Mouse (Mus musculus): ENCODE results near the gene Ccna2. TPM values are rescaled to one million over a fixed set of nuclear protein-coding genes. Genes with fewer than 3 reads are reported as not detected.

Gene Ccna2
- polyA plus RNA-seq, 1 experiment from 2014 or later = 299 TPM

- Histone ChIP-seq H3K4me1 (replicated peaks; ENCODE audit: control insufficient read depth, insufficient read depth, low read length) (peaks cover 11% of the 10 kb centered on the region; the same call in 1 of the 2 replicates), H3K4me2 (peak overlapping the region; percentile 89), H3K9me3 (ENCODE audit: control insufficient read depth, low read length) (no peaks in the 10 kb centered on the region), H3K27me3 (replicated peaks; ENCODE audit: control insufficient read depth, insufficient read depth, low read length) (no peaks in the 10 kb centered on the region), H3K36me3 (ENCODE audit: control insufficient read depth, insufficient read depth, low read length) (peaks cover 25% of the 10 kb centered on the region), H3K27ac (ENCODE audit: low read depth, low read length) (peak overlapping the region; percentile 92), H3K9ac (ENCODE audit: low read depth, low read length) (peak overlapping the region; percentile 99), H3K4me3 (ENCODE audit: low read depth, low read length) (peak overlapping the region; percentile 98)
- WGBS = under 1% methylated on average over 46 of the region's 46 CpGs
- DNase-seq (ENCODE audit: low spot score) (no peak), ATAC-seq (replicated peaks; ENCODE audit: low FRiP score) (peak; percentile 17)
These were observed 556 bp downstream of the Ccna2 start for GRCm38 (mm10) chr3:36571361-36571826.

GRCm38 (mm10) chr3:36569836-36570235 lies 2.1 kb downstream of the Ccna2 start:
- 53% methylated on average over 5 of the region's 5 CpGs for WGBS
- Histone ChIP-seq H3K4me3 (ENCODE audit: low read depth, low read length) (peak overlapping the region; percentile 98), H3K4me2 (peak overlapping the region; percentile 89), H3K27ac (ENCODE audit: low read depth, low read length) (peak overlapping the region; percentile 62), H3K9me3 (ENCODE audit: control insufficient read depth, low read length) (no peaks in the 10 kb centered on the region), H3K27me3 (replicated peaks; ENCODE audit: control insufficient read depth, insufficient read depth, low read length) (no peaks in the 10 kb centered on the region), H3K36me3 (ENCODE audit: control insufficient read depth, insufficient read depth, low read length) (peaks cover 32% of the 10 kb centered on the region), H3K4me1 (replicated peaks; ENCODE audit: control insufficient read depth, insufficient read depth, low read length) (peaks cover 11% of the 10 kb centered on the region; the same call in 1 of the 2 replicates), H3K9ac (ENCODE audit: low read depth, low read length) (peak overlapping the region; percentile 99; the same call in 1 of the 2 replicates)
- DNase-seq (ENCODE audit: low spot score) = no peak
- peak; percentile 71 for ATAC-seq (replicated peaks; ENCODE audit: low FRiP score)

GRCm38 (mm10) chr3:36563666-36564065 lies 8.3 kb downstream of the Ccna2 start:
- Histone ChIP-seq H3K27me3 (replicated peaks; ENCODE audit: control insufficient read depth, insufficient read depth, low read length) (no peaks in the 10 kb centered on the region), H3K9ac (ENCODE audit: low read depth, low read length) (no peak overlapping the region), H3K4me1 (replicated peaks; ENCODE audit: control insufficient read depth, insufficient read depth, low read length) (no peaks in the 10 kb centered on the region), H3K27ac (ENCODE audit: low read depth, low read length) (no peak overlapping the region), H3K36me3 (ENCODE audit: control insufficient read depth, insufficient read depth, low read length) (peaks cover 39% of the 10 kb centered on the region), H3K4me2 (no peak overlapping the region), H3K9me3 (ENCODE audit: control insufficient read depth, low read length) (no peaks in the 10 kb centered on the region), H3K4me3 (ENCODE audit: low read depth, low read length) (no peak overlapping the region)
- ATAC-seq (replicated peaks; ENCODE audit: low FRiP score) (no peak; the same call in 1 of the 2 replicates), DNase-seq (ENCODE audit: low spot score) (no peak)
- WGBS = 90% methylated on average over 3 of the region's 3 CpGs

- Histone ChIP-seq H3K27me3 (replicated peaks; ENCODE audit: control insufficient read depth, insufficient read depth, low read length) (no peaks in the 10 kb centered on the region), H3K4me3 (ENCODE audit: low read depth, low read length) (no peak overlapping the region), H3K9me3 (ENCODE audit: control insufficient read depth, low read length) (no peaks in the 10 kb centered on the region), H3K36me3 (ENCODE audit: control insufficient read depth, insufficient read depth, low read length) (peaks cover 34% of the 10 kb centered on the region), H3K9ac (ENCODE audit: low read depth, low read length) (no peak overlapping the region), H3K4me1 (replicated peaks; ENCODE audit: control insufficient read depth, insufficient read depth, low read length) (no peaks in the 10 kb centered on the region), H3K27ac (ENCODE audit: low read depth, low read length) (no peak overlapping the region), H3K4me2 (no peak overlapping the region)
- DNase-seq (ENCODE audit: low spot score) (no peak), ATAC-seq (replicated peaks; ENCODE audit: low FRiP score) (peak; percentile 82)
- WGBS = 68% methylated on average over 4 of the region's 4 CpGs
These were observed 12.3 kb downstream of the Ccna2 start for GRCm38 (mm10) chr3:36559606-36560005.

GRCm38 (mm10) chr3:36557601-36558000 lies 14.3 kb downstream of the Ccna2 start:
- DNase-seq (ENCODE audit: low spot score) = no peak
- no peak overlapping the region for H3K4me3 ChIP-seq (ENCODE audit: low read depth, low read length)
- ATAC-seq (replicated peaks; ENCODE audit: low FRiP score) = no peak
- no peaks in the 10 kb centered on the region for H3K9me3 ChIP-seq (ENCODE audit: control insufficient read depth, low read length)
- no peaks in the 10 kb centered on the region for H3K27me3 ChIP-seq (replicated peaks; ENCODE audit: control insufficient read depth, insufficient read depth, low read length)
- 88% methylated on average over 1 of the region's 1 CpGs for WGBS
- H3K4me1 ChIP-seq (replicated peaks; ENCODE audit: control insufficient read depth, insufficient read depth, low read length) = no peaks in the 10 kb centered on the region
- H3K4me2 ChIP-seq = no peak overlapping the region
- H3K27ac ChIP-seq (ENCODE audit: low read depth, low read length) = no peak overlapping the region
- H3K9ac ChIP-seq (ENCODE audit: low read depth, low read length) = no peak overlapping the region
- H3K36me3 ChIP-seq (ENCODE audit: control insufficient read depth, insufficient read depth, low read length) = peaks cover 29% of the 10 kb centered on the region

- no peaks in the 10 kb centered on the region for H3K27me3 ChIP-seq (replicated peaks; ENCODE audit: control insufficient read depth, insufficient read depth, low read length)
- H3K27ac ChIP-seq (ENCODE audit: low read depth, low read length) = no peak within 1 kb of the TSS
- DNase-seq (ENCODE audit: low spot score) (peak; percentile 96), ATAC-seq (replicated peaks; ENCODE audit: low FRiP score) (peak; percentile 94)
- H3K4me3 ChIP-seq (ENCODE audit: low read depth, low read length) = peak within 1 kb of the TSS; percentile 82
- H3K9me3 ChIP-seq (ENCODE audit: control insufficient read depth, low read length) = no peaks in the 10 kb centered on the region
- peaks cover 18% of the 10 kb centered on the region for H3K36me3 ChIP-seq (ENCODE audit: control insufficient read depth, insufficient read depth, low read length)
- WGBS = under 1% methylated on average over 39 of the region's 39 CpGs
- H3K4me1 ChIP-seq (replicated peaks; ENCODE audit: control insufficient read depth, insufficient read depth, low read length) = peaks cover 5% of the 10 kb centered on the region; the same call in 1 of the 2 replicates
- peak within 1 kb of the TSS; percentile 70 for H3K9ac ChIP-seq (ENCODE audit: low read depth, low read length)
- H3K4me2 ChIP-seq = peak within 1 kb of the TSS; percentile 85
These were observed 19.4 kb downstream of the Ccna2 start, which contains the start of gene Exosc9 for GRCm38 (mm10) chr3:36552406-36553047. Gene Exosc9, plus strand, starts transcription at chr3:36552606.

GRCm38 (mm10) chr3:36551851-36552384 lies 20.0 kb downstream of the Ccna2 start:
- Histone ChIP-seq H3K27me3 (replicated peaks; ENCODE audit: control insufficient read depth, insufficient read depth, low read length) (no peaks in the 10 kb centered on the region), H3K4me1 (replicated peaks; ENCODE audit: control insufficient read depth, insufficient read depth, low read length) (peaks cover 5% of the 10 kb centered on the region; the same call in 1 of the 2 replicates), H3K9me3 (ENCODE audit: control insufficient read depth, low read length) (no peaks in the 10 kb centered on the region), H3K4me3 (ENCODE audit: low read depth, low read length) (peak overlapping the region; percentile 82), H3K27ac (ENCODE audit: low read depth, low read length) (no peak overlapping the region), H3K9ac (ENCODE audit: low read depth, low read length) (peak overlapping the region; percentile 70), H3K4me2 (peak overlapping the region; percentile 85), H3K36me3 (ENCODE audit: control insufficient read depth, insufficient read depth, low read length) (peaks cover 12% of the 10 kb centered on the region)
- ATAC-seq (replicated peaks; ENCODE audit: low FRiP score) (peak; percentile 44), DNase-seq (ENCODE audit: low spot score) (no peak)
- WGBS = 22% methylated on average over 12 of the region's 12 CpGs

GRCm38 (mm10) chr3:36551343-36551742 lies 20.6 kb downstream of the Ccna2 start:
- Histone ChIP-seq H3K4me3 (ENCODE audit: low read depth, low read length) (peak overlapping the region; percentile 5; the same call in 1 of the 2 replicates), H3K9me3 (ENCODE audit: control insufficient read depth, low read length) (no peaks in the 10 kb centered on the region), H3K27me3 (replicated peaks; ENCODE audit: control insufficient read depth, insufficient read depth, low read length) (no peaks in the 10 kb centered on the region), H3K27ac (ENCODE audit: low read depth, low read length) (no peak overlapping the region), H3K4me2 (peak overlapping the region; percentile 85; the same call in 1 of the 2 replicates), H3K36me3 (ENCODE audit: control insufficient read depth, insufficient read depth, low read length) (peaks cover 12% of the 10 kb centered on the region), H3K9ac (ENCODE audit: low read depth, low read length) (no peak overlapping the region), H3K4me1 (replicated peaks; ENCODE audit: control insufficient read depth, insufficient read depth, low read length) (peaks cover 5% of the 10 kb centered on the region; the same call in 1 of the 2 replicates)
- ATAC-seq (replicated peaks; ENCODE audit: low FRiP score) = no peak
- no peak for DNase-seq (ENCODE audit: low spot score)
- WGBS = 62% methylated on average over 9 of the region's 9 CpGs
